Mouse (Mus musculus) midbrain, embryonic 14.5 days (tissue): ENCODE measurements at regions not wholly inside any gene's neighbourhood (a gene's known extent, or its start where the extent isn't known, plus 50 kb on each side); places are given as distances from the start of the nearest gene placed in this dataset.

Experiments used
- ATAC-seq: fragments of 200-750 bp; cut with Nextera tagmentation; 2 replicates; pipeline ENCODE4 v1.8.0; 2017; ENCODE audit warnings: moderate number of reproducible peaks, moderate library complexity; ENCODE audit not compliant: low FRiP score, low TSS enrichment
- DNase-seq: peaks from one replicate; pipeline ENCODE4 v3.0.0-alpha.2; 2015
- H3K27ac ChIP-seq: fragments of 300-500 bp; sonication (generic); replicated peaks from 2 replicates; pipeline ENCODE4 v1.5.1; 2014; ENCODE audit warnings: mild to moderate bottlenecking, low read depth, low read length, moderate library complexity
- H3K27me3 ChIP-seq: fragments of 300-500 bp; sonication (generic); 2 replicates; pipeline ENCODE4 v1.6.1; 2014; ENCODE audit warnings: low read length, control low read depth, mixed read lengths; ENCODE audit not compliant: control insufficient read depth, insufficient read depth
- H3K36me3 ChIP-seq: fragments of 300-500 bp; sonication (generic); 2 replicates; pipeline ENCODE4 v1.6.1; 2014; ENCODE audit warnings: low read length, control low read depth; ENCODE audit not compliant: control insufficient read depth, insufficient read depth
- H3K4me1 ChIP-seq: fragments of 300-500 bp; sonication (generic); 2 replicates; pipeline ENCODE4 v1.6.1; 2014; ENCODE audit warnings: mild to moderate bottlenecking, antibody characterized with exemption, low read length, control low read depth; ENCODE audit not compliant: control insufficient read depth, insufficient read depth
- H3K4me2 ChIP-seq: fragments of 300-500 bp; sonication (generic); 2 replicates; pipeline ENCODE4 v1.6.1; 2014; ENCODE audit warnings: mild to moderate bottlenecking, low read length, moderate library complexity
- H3K4me3 ChIP-seq: fragments of 300-500 bp; sonication (generic); replicated peaks from 2 replicates; pipeline ENCODE4 v1.5.1; 2014; ENCODE audit warnings: low read depth, low read length
- H3K9ac ChIP-seq: fragments of 300-500 bp; sonication (generic); replicated peaks from 2 replicates; pipeline ENCODE4 v1.6.1; 2014; ENCODE audit warnings: mild to moderate bottlenecking, low read length, moderate library complexity
- H3K9me3 ChIP-seq: fragments of 300-500 bp; sonication (generic); 2 replicates; pipeline ENCODE4 v1.6.1; 2016; ENCODE audit warnings: low read length, control low read depth, mixed read lengths; ENCODE audit not compliant: control insufficient read depth
- WGBS: fragments of 180-500 bp; shearing (Covaris S2); extraction: QIAGEN DNeasy Blood & Tissue Kit; methylation state at CpG from one replicate; pipeline ENCODE4 v1.1.7; 2014; 5-methylcytosine and 5-hydroxymethylcytosine counted together

DNA sequence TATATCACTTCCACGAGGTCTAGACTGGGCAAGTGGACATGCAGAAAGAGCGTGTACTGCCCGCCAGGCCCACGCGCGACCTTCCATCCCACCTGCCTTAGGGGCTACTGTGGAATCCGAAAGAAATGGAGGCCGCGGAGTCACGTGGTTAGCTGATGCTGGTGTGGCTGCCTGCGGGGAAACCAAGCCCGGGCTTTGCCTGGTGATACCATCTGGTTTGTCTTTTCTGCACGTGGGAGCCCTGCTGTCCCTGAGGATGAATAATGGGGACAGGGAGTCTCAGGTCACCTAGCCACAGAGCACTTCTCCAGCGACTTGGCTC, 86.2 kb downstream of the 2410131K14Rik start:
- WGBS: 22% methylated on average over 14 of the region's 14 CpGs
- no peak overlapping the region; the same call in 1 of the 2 replicates for H3K27ac ChIP-seq
- no peak for DNase-seq
- peak overlapping the region; percentile 67 for H3K4me2 ChIP-seq
- H3K9ac ChIP-seq: peak overlapping the region; percentile 1; the same call in 1 of the 2 replicates
- peaks cover 31% of the 10 kb centered on the region for H3K4me1 ChIP-seq
- 0 out of 2 replicates have a peak, but pooled peaks cover 4% of the 10 kb centered on the region for H3K27me3 ChIP-seq
- no peaks in the 10 kb centered on the region for H3K36me3 ChIP-seq
- ATAC-seq: no peak
- no peaks in the 10 kb centered on the region for H3K9me3 ChIP-seq
- peak overlapping the region; percentile 32; the same call in 1 of the 2 replicates for H3K4me3 ChIP-seq

DNA sequence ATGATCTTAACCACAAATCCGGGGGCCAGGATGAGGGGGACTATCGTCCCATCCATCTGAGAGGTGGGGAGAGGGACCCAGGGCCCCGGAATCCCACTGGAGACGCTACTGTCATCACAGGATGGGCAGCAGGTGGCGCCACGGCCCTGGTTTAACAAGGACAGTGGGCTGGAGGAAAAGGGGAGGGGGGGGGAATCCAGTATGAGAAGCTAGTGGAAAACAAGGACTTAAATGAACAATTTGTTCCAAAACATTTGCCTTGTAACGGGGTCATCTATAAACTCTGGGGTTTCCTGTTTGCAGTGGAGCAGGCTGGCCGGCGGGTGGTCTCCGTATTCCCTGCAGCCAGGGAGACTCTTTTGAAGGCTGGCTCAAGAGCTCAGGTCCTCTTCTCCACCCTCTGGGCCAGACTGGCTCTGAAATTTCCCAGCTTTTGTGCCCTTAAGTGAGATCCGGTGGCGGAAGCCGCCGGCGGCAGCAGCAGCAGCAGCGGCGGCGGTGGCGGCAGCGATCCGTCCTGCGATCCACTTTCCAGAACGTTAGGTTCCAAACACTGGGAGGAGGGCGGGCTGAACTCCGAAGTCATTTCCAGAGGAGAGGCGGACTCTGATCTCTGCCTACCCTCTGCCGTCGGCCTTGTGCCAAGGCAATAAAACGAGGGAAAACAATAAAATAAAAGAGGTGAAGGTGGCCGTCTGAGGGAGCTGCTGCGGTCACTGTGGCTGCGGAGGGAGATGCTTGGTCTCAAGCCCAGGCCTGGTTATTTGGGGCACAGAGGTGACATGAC, 86.8 kb downstream of the 2410131K14Rik start:
- H3K9ac ChIP-seq: peak overlapping the region; percentile 58
- ATAC-seq (peak; percentile 70; the same call in 1 of the 2 replicates), DNase-seq (peak; percentile 94)
- H3K27ac ChIP-seq: peak overlapping the region; percentile 60
- H3K4me1 ChIP-seq: peaks cover 27% of the 10 kb centered on the region
- H3K4me3 ChIP-seq: peak overlapping the region; percentile 32
- 0 out of 2 replicates have a peak, but pooled peaks cover 4% of the 10 kb centered on the region for H3K27me3 ChIP-seq
- H3K4me2 ChIP-seq: peak overlapping the region; percentile 67
- H3K36me3 ChIP-seq: no peaks in the 10 kb centered on the region
- under 1% methylated on average over 32 of the region's 32 CpGs for WGBS
- no peaks in the 10 kb centered on the region for H3K9me3 ChIP-seq

DNA sequence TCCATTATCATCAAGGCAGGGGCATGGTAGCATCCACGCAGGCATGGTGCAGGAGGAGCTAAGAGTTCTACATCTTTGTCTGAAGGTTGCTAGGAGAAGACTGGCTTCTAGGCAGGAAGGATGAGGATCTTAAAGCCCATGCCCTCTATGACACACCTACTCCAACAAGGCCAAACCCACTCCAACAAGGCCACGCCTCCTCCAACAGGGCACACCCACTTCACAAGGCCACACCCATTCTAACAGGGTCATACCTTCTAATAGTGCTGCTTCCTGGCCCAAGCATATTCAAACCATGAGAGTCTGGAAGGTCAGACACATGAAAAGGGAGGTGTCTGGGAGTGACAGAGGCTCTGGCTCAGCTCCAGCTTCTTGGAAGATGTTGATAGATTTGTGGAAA, 89.0 kb downstream of the 2410131K14Rik start:
- Histone ChIP-seq H3K4me2 (no peak overlapping the region), H3K27ac (no peak overlapping the region), H3K36me3 (no peaks in the 10 kb centered on the region), H3K9ac (no peak overlapping the region), H3K4me1 (peaks cover 14% of the 10 kb centered on the region; the same call in 1 of the 2 replicates), H3K27me3 (0 out of 2 replicates have a peak, but pooled peaks cover 3% of the 10 kb centered on the region), H3K9me3 (no peaks in the 10 kb centered on the region), H3K4me3 (no peak overlapping the region)
- DNase-seq (no peak), ATAC-seq (no peak)
- 88% methylated on average over 2 of the region's 2 CpGs for WGBS

DNA sequence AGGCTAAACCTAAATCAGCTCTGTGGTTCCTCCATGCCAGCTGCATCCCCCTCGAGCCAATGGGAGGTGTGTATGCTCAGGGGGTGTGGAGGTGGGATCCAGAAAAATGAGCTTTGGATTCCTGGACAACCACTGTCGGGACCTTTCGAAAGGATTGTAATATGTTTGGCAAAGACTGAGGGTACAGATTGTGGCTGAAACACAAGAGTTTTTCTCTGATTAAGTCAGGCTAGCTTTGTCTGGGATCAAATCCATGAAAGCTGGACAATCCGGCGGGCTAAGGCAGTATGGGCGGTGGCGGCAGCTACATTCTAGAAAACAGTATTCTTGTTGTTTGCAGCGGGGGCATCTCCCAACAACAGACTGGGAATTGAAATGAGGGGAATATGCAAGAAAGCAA, 93.2 kb downstream of the 2410131K14Rik start:
- H3K36me3 ChIP-seq: no peaks in the 10 kb centered on the region
- no peak overlapping the region for H3K4me2 ChIP-seq
- H3K9ac ChIP-seq: no peak overlapping the region
- no peak overlapping the region for H3K4me3 ChIP-seq
- H3K27me3 ChIP-seq: no peaks in the 10 kb centered on the region
- DNase-seq (no peak), ATAC-seq (no peak)
- H3K9me3 ChIP-seq: no peaks in the 10 kb centered on the region
- WGBS: 86% methylated on average over 8 of the region's 8 CpGs
- no peaks in the 10 kb centered on the region for H3K4me1 ChIP-seq
- H3K27ac ChIP-seq: no peak overlapping the region

DNA sequence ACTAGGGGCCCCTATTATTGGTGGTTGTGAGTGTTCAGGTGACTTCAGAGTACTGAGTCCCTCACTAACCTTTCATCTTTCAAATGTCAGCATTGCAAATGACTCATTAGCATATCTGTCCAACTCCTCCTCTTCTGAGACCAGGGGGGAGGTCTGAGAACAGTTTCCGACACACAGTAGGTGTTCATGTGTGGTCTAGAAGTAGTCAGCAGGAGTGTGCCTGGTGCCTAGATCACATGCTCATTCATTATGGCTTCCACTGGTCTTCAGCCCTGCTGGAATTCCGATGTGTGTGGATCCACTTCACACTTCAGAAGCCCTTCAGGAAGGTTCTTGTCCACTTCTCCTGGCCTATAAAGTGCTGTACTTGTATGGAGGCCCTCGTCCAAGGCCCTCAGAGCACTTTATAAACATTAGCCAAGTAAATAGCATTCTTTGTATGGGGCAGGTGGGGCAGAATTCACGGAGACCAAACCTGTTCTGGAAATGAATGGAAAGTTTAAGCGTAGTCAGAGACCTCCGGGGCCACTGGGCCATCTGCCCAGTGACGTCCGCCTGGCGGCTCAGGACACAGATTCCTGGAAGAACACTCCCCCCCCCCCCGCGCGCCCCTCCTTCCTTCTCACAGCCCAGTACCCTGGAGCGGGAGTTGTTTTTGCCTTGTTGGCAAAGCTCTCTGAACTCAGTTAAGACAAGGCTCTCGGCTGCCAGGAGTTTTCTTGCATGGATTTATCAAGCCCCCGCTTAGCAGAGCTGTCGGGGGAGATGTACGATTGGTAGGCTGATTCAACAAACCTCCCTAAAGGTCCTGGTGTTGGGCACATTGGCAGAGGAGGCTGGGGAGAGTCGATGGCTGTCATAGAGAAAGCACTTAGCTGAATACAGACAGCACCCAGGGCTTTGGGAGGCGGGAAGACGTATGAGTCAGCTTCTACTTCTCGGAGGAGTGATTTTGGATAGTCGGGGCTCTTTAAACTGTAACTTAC, 94.9 kb downstream of the 2410131K14Rik start:
- peaks cover 4% of the 10 kb centered on the region; the same call in 1 of the 2 replicates for H3K4me1 ChIP-seq
- 57% methylated on average over 22 of the region's 22 CpGs for WGBS
- no peak overlapping the region for H3K9ac ChIP-seq
- H3K9me3 ChIP-seq: no peaks in the 10 kb centered on the region
- H3K27ac ChIP-seq: no peak overlapping the region
- no peak overlapping the region for H3K4me3 ChIP-seq
- no peak for DNase-seq
- H3K4me2 ChIP-seq: no peak overlapping the region
- H3K27me3 ChIP-seq: no peaks in the 10 kb centered on the region
- no peak for ATAC-seq
- H3K36me3 ChIP-seq: no peaks in the 10 kb centered on the region

DNA sequence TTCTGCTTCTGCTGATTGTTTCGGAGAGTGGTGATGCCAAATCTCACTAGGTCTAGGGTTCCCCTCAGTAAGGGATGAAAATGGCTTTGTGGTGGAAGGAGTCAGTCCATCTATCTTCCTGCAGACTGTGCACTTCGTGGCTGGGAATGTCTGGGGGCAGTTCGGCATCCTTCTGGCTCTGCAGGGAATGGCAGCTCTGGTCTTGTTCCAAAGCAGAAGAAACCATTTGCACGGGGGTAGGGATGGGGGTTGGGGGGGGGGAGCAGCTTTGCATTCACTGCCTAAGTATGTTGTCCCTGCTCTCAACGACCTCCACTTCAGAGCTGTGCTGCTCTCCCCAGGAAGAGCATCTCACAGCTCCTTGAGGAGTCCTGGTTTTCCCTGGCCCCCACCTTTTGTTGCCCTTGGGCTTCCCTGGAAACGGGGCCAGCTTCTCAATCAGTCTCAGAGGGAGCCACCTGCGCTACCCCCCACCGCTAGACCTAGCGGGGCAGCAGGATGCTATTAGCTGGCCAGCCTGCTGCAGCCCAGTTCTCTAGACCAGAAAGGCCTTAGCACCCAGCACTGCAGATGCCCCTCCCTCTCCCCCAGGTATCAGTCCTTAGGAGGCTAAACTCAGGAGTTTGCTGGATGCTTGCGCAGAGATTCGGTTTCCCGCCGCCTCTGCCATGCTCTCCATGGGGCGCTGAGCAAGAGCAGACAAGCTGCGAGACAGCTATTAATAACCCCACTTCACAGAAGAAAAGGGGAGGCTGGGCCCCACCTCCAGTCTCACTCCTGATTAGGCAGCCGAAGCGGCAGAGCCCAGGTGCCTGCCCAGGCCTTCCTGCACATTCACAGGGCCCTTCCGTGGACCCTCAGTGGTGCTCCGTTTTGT, 98.7 kb downstream of the 2410131K14Rik start:
- Histone ChIP-seq H3K27me3 (no peaks in the 10 kb centered on the region), H3K9me3 (no peaks in the 10 kb centered on the region), H3K27ac (no peak overlapping the region), H3K4me1 (peaks cover 4% of the 10 kb centered on the region; the same call in 1 of the 2 replicates), H3K9ac (no peak overlapping the region), H3K36me3 (no peaks in the 10 kb centered on the region), H3K4me3 (no peak overlapping the region), H3K4me2 (no peak overlapping the region)
- 26% methylated on average over 19 of the region's 19 CpGs for WGBS
- no peak for ATAC-seq
- no peak for DNase-seq

DNA sequence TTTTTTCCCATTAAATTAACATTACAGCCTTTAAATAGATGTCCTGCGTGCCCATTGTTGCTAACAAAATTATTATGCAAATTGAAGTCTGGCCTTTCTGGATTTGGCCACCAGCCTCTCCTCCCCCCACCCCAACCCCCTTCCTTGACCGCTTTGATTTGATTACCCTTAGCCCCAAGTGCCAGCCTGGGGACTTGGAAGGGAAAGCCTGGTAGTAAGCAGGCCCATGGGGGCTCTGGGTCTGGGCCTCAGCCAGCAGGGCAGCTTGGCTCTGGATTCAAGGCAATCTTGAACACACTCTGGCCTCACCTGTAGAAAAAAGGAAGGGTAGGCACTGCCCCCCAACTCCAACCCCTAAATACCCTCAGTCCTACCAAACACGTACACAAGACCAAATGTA, 100.2 kb downstream of the 2410131K14Rik start:
- Histone ChIP-seq H3K4me3 (no peak overlapping the region), H3K9ac (no peak overlapping the region), H3K36me3 (no peaks in the 10 kb centered on the region), H3K4me1 (peaks cover 4% of the 10 kb centered on the region; the same call in 1 of the 2 replicates), H3K27me3 (no peaks in the 10 kb centered on the region), H3K4me2 (no peak overlapping the region), H3K27ac (no peak overlapping the region), H3K9me3 (no peaks in the 10 kb centered on the region)
- ATAC-seq: no peak
- DNase-seq: no peak
- 53% methylated on average over 3 of the region's 3 CpGs for WGBS

DNA sequence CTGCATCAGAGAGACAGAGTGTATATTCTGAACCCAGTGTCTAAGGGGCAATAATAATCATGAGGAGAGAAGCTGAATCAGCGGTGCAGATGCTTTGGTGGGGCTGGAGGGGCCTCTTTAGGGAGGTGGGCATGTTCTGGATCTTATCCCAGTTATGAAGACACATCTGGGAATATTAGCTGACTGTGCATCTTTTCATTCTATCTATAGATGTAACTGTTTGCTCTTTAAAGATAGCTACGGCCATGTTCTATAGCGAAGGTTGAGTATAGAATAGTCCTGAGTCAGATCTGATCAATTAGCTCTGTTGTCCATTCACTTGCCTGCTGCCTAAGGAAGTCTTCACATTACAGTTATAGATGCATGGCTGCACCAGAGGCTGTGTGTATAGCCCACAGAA, 104.0 kb downstream of the 2410131K14Rik start:
- H3K27ac ChIP-seq: no peak overlapping the region
- H3K9ac ChIP-seq: no peak overlapping the region
- no peak overlapping the region for H3K4me3 ChIP-seq
- H3K27me3 ChIP-seq: no peaks in the 10 kb centered on the region
- no peaks in the 10 kb centered on the region for H3K36me3 ChIP-seq
- H3K9me3 ChIP-seq: no peaks in the 10 kb centered on the region
- DNase-seq: no peak
- no peak overlapping the region for H3K4me2 ChIP-seq
- WGBS: 94% methylated on average over 3 of the region's 3 CpGs
- no peak for ATAC-seq
- H3K4me1 ChIP-seq: no peaks in the 10 kb centered on the region
